Mouse (Mus musculus): ENCODE data around the gene Tspo2.
"Not testable (repeated sequence)": the region's sequence is repeated elsewhere in the genome, so short reads cannot be mapped to it uniquely, and the experiment has no call there.

The Tspo2 gene

GRCm38 (mm10) chr17:48451353-48451675 is at the start of gene Tspo2:
Gene Tspo2, minus strand, starts transcription at chr17:48451522.
- in situ Hi-C loops (cut with MboI, MseI), result no loop called here

- in situ Hi-C loops (cut with MboI, MseI), result no loop called here
Measured at GRCm38 (mm10) chr17:48500846-48501445, 49.6 kb upstream of the Tspo2 start.

- in situ Hi-C loops (cut with MboI, MseI), result no loop called here
Measured at GRCm38 (mm10) chr17:48497986-48498385, 46.7 kb upstream of the Tspo2 start.

GRCm38 (mm10) chr17:48493986-48494385 is 42.7 kb upstream of the Tspo2 start:
- in situ Hi-C loops (cut with MboI, MseI), result no loop called here

- in situ Hi-C loops (cut with MboI, MseI), result no loop called here
Measured at GRCm38 (mm10) chr17:48493582-48493981, 42.3 kb upstream of the Tspo2 start.

GRCm38 (mm10) chr17:48492621-48493020 is 41.3 kb upstream of the Tspo2 start:
- in situ Hi-C loops (cut with MboI, MseI), result no loop called here

- in situ Hi-C loops (cut with MboI, MseI), result no loop called here
Measured at GRCm38 (mm10) chr17:48489466-48489865, 38.1 kb upstream of the Tspo2 start.

GRCm38 (mm10) chr17:48484191-48484590 is 32.9 kb upstream of the Tspo2 start:
- in situ Hi-C loops (cut with MboI, MseI), result no loop called here

- in situ Hi-C loops (cut with MboI, MseI), result no loop called here
Measured at GRCm38 (mm10) chr17:48483764-48484163, 32.4 kb upstream of the Tspo2 start.

- in situ Hi-C loops (cut with MboI, MseI), result no loop called here
Measured at GRCm38 (mm10) chr17:48479952-48480351, 28.6 kb upstream of the Tspo2 start.

- in situ Hi-C loops (cut with MboI, MseI), result no loop called here
Measured at GRCm38 (mm10) chr17:48475444-48475843, 24.1 kb upstream of the Tspo2 start.

- in situ Hi-C loops (cut with MboI, MseI), result not testable (repeated sequence)
Measured at GRCm38 (mm10) chr17:48474282-48474681, 23.0 kb upstream of the Tspo2 start.

GRCm38 (mm10) chr17:48467395-48468231 is 16.3 kb upstream of the Tspo2 start:
- in situ Hi-C loops (cut with MboI, MseI), result no loop called here

- in situ Hi-C loops (cut with MboI, MseI), result no loop called here
Measured at GRCm38 (mm10) chr17:48466769-48467394, 15.6 kb upstream of the Tspo2 start.

GRCm38 (mm10) chr17:48463391-48463790 is 12.1 kb upstream of the Tspo2 start:
- in situ Hi-C loops (cut with MboI, MseI), result no loop called here

- in situ Hi-C loops (cut with MboI, MseI), result no loop called here
Measured at GRCm38 (mm10) chr17:48462096-48462495, 10.8 kb upstream of the Tspo2 start.

- in situ Hi-C loops (cut with MboI, MseI), result no loop called here
Measured at GRCm38 (mm10) chr17:48457971-48458653, 6.8 kb upstream of the Tspo2 start.

GRCm38 (mm10) chr17:48455955-48456354 is 4.6 kb upstream of the Tspo2 start:
- in situ Hi-C loops (cut with MboI, MseI), result no loop called here

- in situ Hi-C loops (cut with MboI, MseI), result no loop called here
Measured at GRCm38 (mm10) chr17:48454688-48455087, 3.4 kb upstream of the Tspo2 start, which contains the start of gene Unc5cl. Gene Unc5cl, plus strand, starts transcription at chr17:48454901.

GRCm38 (mm10) chr17:48454190-48454589 is 2.9 kb upstream of the Tspo2 start:
- in situ Hi-C loops (cut with MboI, MseI), result no loop called here

- in situ Hi-C loops (cut with MboI, MseI), result no loop called here
Measured at GRCm38 (mm10) chr17:48453489-48453888, 2.2 kb upstream of the Tspo2 start.
